Mouse (Mus musculus): ENCODE results near the gene Rbpj.

- TF ChIP-seq POLR2A (IDR thresholded peaks at IDR 0.05; ENCODE audit: control insufficient read depth, low read depth, low read length), result no peak
- no peak for TF ChIP-seq CTCF (IDR thresholded peaks at IDR 0.05; ENCODE audit: control insufficient read depth, insufficient read depth, insufficient replicate concordance, low read depth, low read length)
Observed at GRCm38 (mm10) chr5:53466422-53467333, 726 bp downstream of the Rbpj start.
